Mouse (Mus musculus) ES-Bruce4 (cell line): ENCODE data around the gene Zfp423.

ENCODE experiments used
- CTCF ChIP-seq: IDR thresholded peaks from one replicate; pipeline ENCODE4 v1.8.1; 2011; ENCODE audit warnings: low read depth, low read length
- POLR2A ChIP-seq: IDR thresholded peaks from one replicate; pipeline ENCODE4 v1.8.1; 2011; ENCODE audit warnings: low read length; ENCODE audit not compliant: insufficient read depth

GRCm38 (mm10) chr8:87737900-87738299 lies 221.5 kb downstream of the Zfp423 start:
- TF ChIP-seq CTCF, result no peak
- TF ChIP-seq POLR2A, result no peak
